Mouse (Mus musculus) testis, adult 2 months (tissue): ENCODE data around the gene Dact1.

Experiments
- CTCF ChIP-seq: fragments of 200-500 bp; IDR thresholded peaks from 2 replicates; pipeline ENCODE4 v1.5.1; 2012; ENCODE audit warnings: low read depth, mild to moderate bottlenecking, inconsistent platforms, low read length, moderate library complexity; ENCODE audit not compliant: control insufficient read depth, insufficient read depth, insufficient replicate concordance
- POLR2A ChIP-seq: fragments of 200-500 bp; IDR thresholded peaks from 2 replicates; pipeline ENCODE4 v1.6.1; 2012; ENCODE audit warnings: low read depth, mild to moderate bottlenecking, inconsistent platforms, low read length, moderate library complexity; ENCODE audit not compliant: control insufficient read depth

DNA sequence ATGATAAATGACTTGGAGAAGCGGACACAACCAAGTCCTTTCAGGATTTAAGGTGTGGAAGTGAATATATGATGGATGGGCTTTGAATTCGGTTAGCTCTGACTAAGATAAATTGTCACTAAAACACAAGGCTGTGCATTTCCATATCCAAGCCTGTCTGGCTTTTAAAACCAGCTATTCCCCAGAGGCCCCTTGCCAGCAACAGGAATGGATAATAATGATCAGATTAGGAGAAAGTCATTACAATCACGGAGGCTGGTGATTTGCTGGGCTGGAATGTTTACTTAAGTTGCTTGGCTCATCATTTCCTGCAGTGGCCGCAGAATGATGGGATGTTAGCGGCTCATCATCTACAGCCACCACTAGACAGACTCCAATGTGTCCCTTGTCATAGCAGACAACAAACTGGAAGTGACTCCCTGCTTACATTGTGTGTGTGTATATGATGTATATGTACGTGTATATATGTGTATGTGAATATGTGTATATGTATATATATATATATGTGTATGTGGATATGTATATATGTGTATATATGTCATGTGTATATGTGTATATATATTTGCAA is 28.3 kb downstream of the Dact1 start:
- TF ChIP-seq CTCF, result no peak
- TF ChIP-seq POLR2A, result no peak
